Mouse (Mus musculus) erythroblast, embryonic 14.5 days (primary cell): Measurements from ENCODE around the gene Myf5. TPM values are rescaled to one million over a fixed set of nuclear protein-coding genes. Genes with fewer than 3 reads are reported as not detected.

Experiments used
- H3K27me3 ChIP-seq: 2 replicates; pipeline ENCODE4 v1.6.1; 2012; ENCODE audit warnings: inconsistent platforms; ENCODE audit not compliant: control insufficient read depth
- H3K36me3 ChIP-seq: 2 replicates; pipeline ENCODE4 v1.6.1; 2012; ENCODE audit warnings: mild to moderate bottlenecking, inconsistent platforms; ENCODE audit not compliant: control insufficient read depth
- H3K4me1 ChIP-seq: 2 replicates; pipeline ENCODE4 v1.6.1; 2012; ENCODE audit warnings: inconsistent platforms; ENCODE audit not compliant: control insufficient read depth
- H3K4me3 ChIP-seq: replicated peaks from 2 replicates; pipeline ENCODE3; 2012; ENCODE audit warnings: moderate library complexity, mild to moderate bottlenecking, inconsistent platforms
- H3K9me3 ChIP-seq: 2 replicates; pipeline ENCODE4 v1.6.1; 2012; ENCODE audit warnings: low read length, inconsistent platforms, mixed read lengths; ENCODE audit not compliant: control insufficient read depth
- GATA1 ChIP-seq: IDR thresholded peaks from 2 replicates; pipeline ENCODE4 v1.6.1; 2012; ENCODE audit warnings: low read length, inconsistent platforms, mixed read lengths
- TAL1 ChIP-seq: IDR thresholded peaks from 3 replicates; pipeline ENCODE4 v1.6.1; 2012; ENCODE audit warnings: low read length, inconsistent platforms, mixed read lengths
- polyA plus RNA-seq: library from polyadenylated mRNA; stranded (reverse); fragments of >175 nt; gene quantifications from 2 replicates; pipeline ENCODE4 v1.2.3, GENCODE M21; 2012

The Myf5 gene
- polyA plus RNA-seq, 1 experiment: not detected

GRCm38 (mm10) chr10:107449496-107450330 lies 36.2 kb downstream of the Myf5 start:
- Histone ChIP-seq H3K4me1 (no peaks in the 10 kb centered on the region), H3K36me3 (no peaks in the 10 kb centered on the region), H3K9me3 (peaks cover 3% of the 10 kb centered on the region; the same call in 1 of the 2 replicates), H3K27me3 (no peaks in the 10 kb centered on the region), H3K4me3 (no peak overlapping the region)
- TF ChIP-seq TAL1 (no peak), GATA1 (no peak)

- TF ChIP-seq TAL1: no peak
- TF ChIP-seq GATA1: no peak
- Histone ChIP-seq H3K4me1 (no peaks in the 10 kb centered on the region), H3K9me3 (no peaks in the 10 kb centered on the region), H3K27me3 (no peaks in the 10 kb centered on the region), H3K36me3 (no peaks in the 10 kb centered on the region), H3K4me3 (no peak overlapping the region)
Observed at GRCm38 (mm10) chr10:107442781-107443180, 43.2 kb downstream of the Myf5 start.

GRCm38 (mm10) chr10:107436967-107437366 lies 49.0 kb downstream of the Myf5 start:
- Histone ChIP-seq H3K27me3 (no peaks in the 10 kb centered on the region), H3K4me1 (no peaks in the 10 kb centered on the region), H3K4me3 (no peak overlapping the region), H3K36me3 (no peaks in the 10 kb centered on the region), H3K9me3 (no peaks in the 10 kb centered on the region)
- TF ChIP-seq GATA1: no peak
- no peak for TF ChIP-seq TAL1

Other genes with a start within 250 kb of the Myf5 start
- gene Lin7a, start 214.4 kb downstream of the Myf5 start, polyA plus RNA-seq: not detected in 2 replicates
- not detected in 2 replicates for gene Myf6, start 8.6 kb upstream of the Myf5 start, polyA plus RNA-seq
- gene Ptprq, start 233.9 kb upstream of the Myf5 start, polyA plus RNA-seq: not detected in 2 replicates